Mouse (Mus musculus) heart, adult 2 months (tissue): ENCODE measurements around the gene Pex5l. TPM values are rescaled to one million over a fixed set of nuclear protein-coding genes. Genes with fewer than 3 reads are reported as not detected.

Experiments
- DNase-seq, 2 experiments: peaks; one replicate each; pipeline ENCODE4 v3.0.0; 2021
- H3K27ac ChIP-seq: fragments of 200-600 bp; 2 replicates; pipeline ENCODE4 v1.8.1; 2022
- H3K27me3 ChIP-seq: fragments of 200-500 bp; 2 replicates; pipeline ENCODE4 v1.6.1; 2012; ENCODE audit warnings: mild to moderate bottlenecking, low read length, inconsistent platforms, mixed read lengths; ENCODE audit not compliant: control insufficient read depth, insufficient read depth
- H3K36me3 ChIP-seq: fragments of 200-500 bp; 2 replicates; pipeline ENCODE4 v1.6.1; 2012; ENCODE audit warnings: low read length, inconsistent platforms; ENCODE audit not compliant: control insufficient read depth, insufficient read depth
- H3K4me1 ChIP-seq: fragments of 200-500 bp; 2 replicates; pipeline ENCODE4 v1.6.1; 2011; ENCODE audit warnings: low read length; ENCODE audit not compliant: control insufficient read depth, insufficient read depth
- H3K4me3 ChIP-seq: fragments of 200-600 bp; 2 replicates; pipeline ENCODE4 v1.8.1; 2022
- H3K79me2 ChIP-seq: fragments of 200-500 bp; replicated peaks from 2 replicates; pipeline ENCODE4 v1.6.1; 2012; ENCODE audit warnings: mild to moderate bottlenecking, inconsistent platforms, low read length, moderate library complexity, mixed read lengths; ENCODE audit not compliant: control insufficient read depth, insufficient read depth
- H3K9ac ChIP-seq: fragments of 200-500 bp; 2 replicates; pipeline ENCODE4 v1.6.1; 2012; ENCODE audit warnings: low read depth, mild to moderate bottlenecking, control low read depth, inconsistent platforms, low read length, mixed read lengths
- CTCF ChIP-seq: fragments of 200-600 bp; IDR thresholded peaks from 2 replicates; pipeline ENCODE4 v1.8.1; 2022; ENCODE audit warnings: antibody characterized with exemption, mild to moderate bottlenecking, moderate library complexity
- EP300 ChIP-seq: fragments of 200-500 bp; IDR thresholded peaks from 2 replicates; pipeline ENCODE4 v1.6.1; 2011; ENCODE audit warnings: low read depth, low read length, control low read depth; ENCODE audit not compliant: insufficient read depth
- POLR2A ChIP-seq: fragments of 200-500 bp; IDR thresholded peaks from 2 replicates; pipeline ENCODE4 v1.6.1; 2011; ENCODE audit warnings: mild to moderate bottlenecking, low read depth, low read length, control low read depth; ENCODE audit not compliant: insufficient read depth
- WGBS: fragments of 180-500 bp; shearing (Covaris S2); methylation state at CpG from one replicate; pipeline ENCODE4 v1.1.7; 2018; 5-methylcytosine and 5-hydroxymethylcytosine counted together
- intact Hi-C: fragments of 180-260 bp; cut with DNase I; formaldehyde crosslinking; loops from one replicate; pipeline ENCODE4 v1.15.1; 2025
- polyA plus RNA-seq: library from polyadenylated mRNA; depleted of rRNA; stranded (reverse); fragments of >200 nt; gene quantifications from 2 replicates; pipeline ENCODE4 v1.2.3, GENCODE M21; 2012
- total RNA-seq, 2 experiments: library from RNA; stranded (reverse); gene quantifications; 2 replicates each; pipeline ENCODE4 v1.2.3; 2021

Gene Pex5l
- total and polyA plus RNA-seq, 3 experiments, result 0.45 to 0.51 (median 0.47) TPM

DNA sequence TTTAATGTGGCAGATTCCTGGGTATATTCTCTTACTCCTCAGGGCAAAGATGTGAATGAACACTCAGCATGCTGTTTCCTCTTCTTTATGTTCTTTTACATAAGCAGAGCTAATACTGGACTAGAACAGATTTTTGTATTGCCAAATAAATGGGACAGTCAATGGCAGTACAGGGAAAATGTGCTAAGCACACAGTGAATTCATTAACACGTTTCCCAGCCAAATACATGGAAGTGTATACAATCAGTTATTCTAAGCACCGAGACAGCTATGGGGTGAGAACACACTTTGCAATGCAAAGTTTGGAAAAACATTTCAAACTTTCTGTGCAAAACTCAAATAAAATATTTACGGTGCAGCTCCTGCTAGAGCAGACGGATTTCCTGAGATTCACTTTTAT is 139.1 kb downstream of the Pex5l start:
- 72% methylated on average over 4 of the region's 4 CpGs for WGBS
- Histone ChIP-seq H3K9ac (no peak overlapping the region), H3K27me3 (no peaks in the 10 kb centered on the region), H3K27ac (no peak overlapping the region), H3K4me1 (no peaks in the 10 kb centered on the region), H3K79me2 (no peaks in the 10 kb centered on the region), H3K4me3 (no peak overlapping the region), H3K36me3 (no peaks in the 10 kb centered on the region)
- intact Hi-C loops, result no loop called here
- no peak for DNase-seq
- TF ChIP-seq EP300 (no peak), CTCF (no peak), POLR2A (no peak)

DNA sequence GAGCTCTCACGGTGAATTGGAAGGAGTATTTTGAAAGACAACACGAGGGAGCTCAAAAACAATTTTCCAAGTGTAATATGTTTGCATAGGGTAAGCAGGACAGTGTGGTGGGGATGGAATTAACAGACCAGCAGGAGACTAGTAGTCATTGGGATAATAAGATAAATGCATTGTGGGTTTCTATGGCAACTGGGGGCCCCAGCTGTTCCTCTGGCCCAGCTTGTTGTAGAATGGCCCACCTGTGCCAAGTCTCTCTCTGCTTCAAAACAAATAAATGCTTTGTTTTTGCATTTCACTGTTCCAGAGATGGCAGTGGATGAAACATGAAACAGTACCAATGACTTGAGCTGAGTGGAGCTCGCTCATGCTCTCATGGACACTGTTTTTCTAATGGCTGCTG is 141.3 kb downstream of the Pex5l start:
- 85% methylated on average over 3 of the region's 3 CpGs for WGBS
- intact Hi-C loops, result no loop called here
- H3K4me3 ChIP-seq, result no peak overlapping the region
- no peaks in the 10 kb centered on the region for H3K27me3 ChIP-seq
- DNase-seq, result no peak
- H3K79me2 ChIP-seq, result no peaks in the 10 kb centered on the region
- TF ChIP-seq POLR2A, result no peak
- no peak for TF ChIP-seq CTCF
- no peak for TF ChIP-seq EP300
- H3K4me1 ChIP-seq, result no peaks in the 10 kb centered on the region
- no peak overlapping the region for H3K9ac ChIP-seq
- no peak overlapping the region for H3K27ac ChIP-seq
- no peaks in the 10 kb centered on the region for H3K36me3 ChIP-seq

- H3K4me1 ChIP-seq, result no peaks in the 10 kb centered on the region
- no peak overlapping the region for H3K27ac ChIP-seq
- no peak for DNase-seq
- H3K79me2 ChIP-seq, result no peaks in the 10 kb centered on the region
- no peak overlapping the region for H3K9ac ChIP-seq
- no peaks in the 10 kb centered on the region for H3K36me3 ChIP-seq
- no peak overlapping the region for H3K4me3 ChIP-seq
- TF ChIP-seq POLR2A (no peak), CTCF (no peak), EP300 (no peak)
- 86% methylated on average over 8 of the region's 8 CpGs for WGBS
- H3K27me3 ChIP-seq, result no peaks in the 10 kb centered on the region
- intact Hi-C loops, result no loop called here
Measured at GRCm38 (mm10) chr3:33000383-33001015, 142.5 kb downstream of the Pex5l start.

- H3K27ac ChIP-seq, result no peak overlapping the region
- H3K79me2 ChIP-seq, result no peaks in the 10 kb centered on the region
- no peaks in the 10 kb centered on the region for H3K27me3 ChIP-seq
- intact Hi-C loops, result no loop called here
- H3K36me3 ChIP-seq, result no peaks in the 10 kb centered on the region
- no peaks in the 10 kb centered on the region for H3K4me1 ChIP-seq
- WGBS, result 76% methylated on average over 12 of the region's 12 CpGs
- H3K4me3 ChIP-seq, result no peak overlapping the region
- TF ChIP-seq EP300, result no peak
- no peak for TF ChIP-seq CTCF
- no peak for TF ChIP-seq POLR2A
- DNase-seq, result no peak
- no peak overlapping the region for H3K9ac ChIP-seq
Measured at GRCm38 (mm10) chr3:32991713-32992575, 151.1 kb downstream of the Pex5l start.

GRCm38 (mm10) chr3:32987806-32988205 is 155.2 kb downstream of the Pex5l start:
- Histone ChIP-seq H3K9ac (no peak overlapping the region), H3K79me2 (no peaks in the 10 kb centered on the region), H3K4me3 (no peak overlapping the region), H3K27me3 (no peaks in the 10 kb centered on the region), H3K36me3 (no peaks in the 10 kb centered on the region), H3K27ac (no peak overlapping the region), H3K4me1 (no peaks in the 10 kb centered on the region)
- WGBS, result 28% methylated on average over 5 of the region's 5 CpGs
- TF ChIP-seq POLR2A (no peak), EP300 (no peak), CTCF (no peak)
- peak in 1 of 2 experiments; percentile 3 for DNase-seq
- intact Hi-C loops, result no loop called here

DNA sequence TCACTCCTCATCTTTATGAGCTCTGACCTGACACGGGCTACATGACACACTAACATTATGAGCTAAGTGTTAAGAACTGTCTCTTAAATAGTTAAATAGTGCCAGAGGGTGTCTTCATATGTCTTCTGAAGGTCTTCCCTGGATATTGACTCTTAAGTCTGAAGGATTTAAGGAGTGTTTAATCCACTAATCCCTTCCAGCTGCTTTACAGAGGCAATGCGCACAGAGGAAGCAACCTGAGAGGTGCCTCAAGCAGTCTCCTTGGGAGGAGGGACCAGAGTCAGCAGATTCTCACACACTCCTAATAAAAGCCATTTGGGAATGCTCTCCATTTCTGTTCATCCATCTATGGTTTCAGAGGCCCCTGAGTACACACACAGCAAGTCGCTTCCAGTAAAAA is 157.9 kb downstream of the Pex5l start:
- intact Hi-C loops, result no loop called here
- H3K4me3 ChIP-seq, result no peak overlapping the region

More for the DNA sequence above, 157.9 kb downstream of the Pex5l start:
- TF ChIP-seq CTCF (no peak), EP300 (no peak), POLR2A (no peak)
- no peaks in the 10 kb centered on the region for H3K27me3 ChIP-seq
- 83% methylated on average over 3 of the region's 3 CpGs for WGBS
- DNase-seq, result no peak
- H3K4me1 ChIP-seq, result no peaks in the 10 kb centered on the region
- no peaks in the 10 kb centered on the region for H3K79me2 ChIP-seq
- no peaks in the 10 kb centered on the region for H3K36me3 ChIP-seq
- H3K27ac ChIP-seq, result no peak overlapping the region
- no peak overlapping the region for H3K9ac ChIP-seq
